Mouse (Mus musculus) liver, postnatal 0 days (tissue): ENCODE results near the gene Hps4. TPM values are rescaled to one million over a fixed set of nuclear protein-coding genes. Genes with fewer than 3 reads are reported as not detected.
A peak's percentile ranks its signal among the peaks of the same experiment; 100 is the strongest.
"Not testable (repeated sequence)": the region's sequence is repeated elsewhere in the genome, so short reads cannot be mapped to it uniquely, and the experiment has no call there.

ENCODE experiments used
- ATAC-seq: fragments of 200-750 bp; cut with Nextera tagmentation; 2 replicates; pipeline ENCODE4 v1.8.0; 2017; ENCODE audit warnings: mild to moderate bottlenecking, moderate library complexity
- DNase-seq: peaks from one replicate; pipeline ENCODE4 v3.0.0-alpha.2; 2016
- H3K27ac ChIP-seq: fragments of 300-500 bp; sonication (generic); 2 replicates; pipeline ENCODE4 v1.5.1; 2014; ENCODE audit warnings: antibody characterized with exemption, moderate library complexity, mild to moderate bottlenecking, low read depth
- H3K27me3 ChIP-seq: fragments of 300-500 bp; sonication (generic); 2 replicates; pipeline ENCODE4 v1.6.1; 2014; ENCODE audit warnings: low read length, control low read depth, mixed read lengths; ENCODE audit not compliant: insufficient read depth
- H3K36me3 ChIP-seq: fragments of 300-500 bp; sonication (generic); replicated peaks from 2 replicates; pipeline ENCODE4 v1.6.1; 2014; ENCODE audit warnings: mild to moderate bottlenecking, control low read depth, low read length, moderate library complexity, mixed read lengths; ENCODE audit not compliant: insufficient read depth
- H3K4me1 ChIP-seq: fragments of 300-500 bp; sonication (generic); 2 replicates; pipeline ENCODE4 v1.6.1; 2014; ENCODE audit warnings: antibody characterized with exemption, mild to moderate bottlenecking, control low read depth; ENCODE audit not compliant: insufficient read depth
- H3K4me2 ChIP-seq: fragments of 300-500 bp; sonication (generic); 2 replicates; pipeline ENCODE4 v1.6.1; 2014; ENCODE audit warnings: low read depth, mild to moderate bottlenecking, low read length, moderate library complexity, mixed read lengths
- H3K4me3 ChIP-seq: fragments of 300-500 bp; sonication (generic); 2 replicates; pipeline ENCODE4 v1.5.1; 2014; ENCODE audit warnings: low read depth, low read length
- H3K9ac ChIP-seq: fragments of 300-500 bp; sonication (generic); replicated peaks from 2 replicates; pipeline ENCODE4 v1.6.1; 2014; ENCODE audit warnings: mild to moderate bottlenecking, moderate library complexity
- H3K9me3 ChIP-seq: fragments of 300-500 bp; sonication (generic); 2 replicates; pipeline ENCODE4 v1.6.1; 2016; ENCODE audit warnings: mild to moderate bottlenecking, control low read depth, low read length, mixed read lengths
- CTCF ChIP-seq: sonication (generic); IDR thresholded peaks from 2 replicates; pipeline ENCODE4 v1.5.1; 2016; ENCODE audit warnings: antibody characterized with exemption, low read depth
- EP300 ChIP-seq: IDR thresholded peaks from 2 replicates; pipeline ENCODE4 v1.6.1; 2016; ENCODE audit warnings: antibody characterized with exemption, low read depth, mild to moderate bottlenecking
- WGBS: fragments of 180-500 bp; shearing (Covaris S2); extraction: QIAGEN DNeasy Blood & Tissue Kit; methylation state at CpG from one replicate; pipeline ENCODE4 v1.1.7; 2014; ENCODE audit not compliant: insufficient replicate concordance; 5-methylcytosine and 5-hydroxymethylcytosine counted together
- polyA plus RNA-seq: library from polyadenylated mRNA; unstranded; fragments of >200 nt; fragmentation: Nextera tagmentation; extraction: Ambion mirVana; gene quantifications from 2 replicates; pipeline ENCODE4 v1.2.1, GENCODE M21; 2015

The Hps4 gene
- polyA plus RNA-seq, 1 experiment from 2014 or later: 11.5 TPM

DNA sequence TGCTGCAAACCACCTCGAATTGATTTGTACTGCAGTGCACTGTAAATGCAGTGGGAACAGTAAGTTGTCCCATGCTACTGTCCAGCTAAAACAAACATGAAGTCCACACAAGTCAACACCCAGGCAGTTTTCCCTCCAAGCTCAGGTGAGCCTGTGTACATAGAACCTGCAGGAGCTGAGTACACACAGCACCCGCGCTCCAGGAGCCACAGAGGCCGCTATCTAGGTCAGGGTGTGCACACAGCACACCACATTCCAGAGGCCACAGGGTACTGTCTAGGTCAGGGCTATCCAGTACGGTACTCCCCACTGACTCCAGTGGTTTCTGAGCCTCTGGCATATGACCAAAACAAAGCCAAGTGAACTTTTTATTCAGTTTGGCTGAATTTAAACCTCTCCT lies 40.6 kb upstream of the Hps4 start:
- Histone ChIP-seq H3K36me3 (peaks cover 15% of the 10 kb centered on the region), H3K4me1 (peaks cover 47% of the 10 kb centered on the region), H3K4me2 (no peak overlapping the region), H3K9me3 (no peaks in the 10 kb centered on the region), H3K4me3 (no peak overlapping the region), H3K27me3 (no peaks in the 10 kb centered on the region), H3K9ac (no peak overlapping the region), H3K27ac (peak overlapping the region; percentile 82)
- ATAC-seq (peak; percentile 90), DNase-seq (peak; percentile 61)
- TF ChIP-seq EP300: no peak
- 62% methylated on average over 5 of the region's 5 CpGs for WGBS

DNA sequence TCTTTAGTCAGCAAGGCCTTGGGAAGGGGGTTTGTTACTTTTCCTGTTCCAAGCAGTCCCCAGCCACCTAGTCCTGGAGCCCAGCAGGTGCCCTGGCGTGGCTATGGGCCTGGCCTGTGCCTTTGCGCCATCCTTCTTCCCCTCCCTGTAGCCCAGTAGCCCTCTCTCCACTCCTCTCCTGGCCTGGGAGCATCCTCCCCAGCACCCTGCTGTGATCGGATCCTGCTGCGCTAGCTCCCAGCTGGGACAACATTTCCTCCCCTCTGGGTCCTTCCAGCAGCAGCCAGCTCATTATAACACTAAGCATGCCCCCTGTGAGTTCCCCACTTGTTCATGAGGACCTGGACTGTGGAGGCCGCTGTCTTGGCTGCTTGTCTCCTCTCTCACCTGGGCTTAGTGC lies 37.0 kb upstream of the Hps4 start:
- 84% methylated on average over 5 of the region's 5 CpGs for WGBS
- Histone ChIP-seq H3K27ac (no peak overlapping the region), H3K9ac (no peak overlapping the region), H3K36me3 (peaks cover 49% of the 10 kb centered on the region), H3K27me3 (no peaks in the 10 kb centered on the region), H3K4me1 (peaks cover 13% of the 10 kb centered on the region), H3K4me2 (no peak overlapping the region), H3K9me3 (no peaks in the 10 kb centered on the region), H3K4me3 (no peak overlapping the region)
- TF ChIP-seq EP300: no peak
- no peak for TF ChIP-seq CTCF
- DNase-seq (no peak), ATAC-seq (no peak)

DNA sequence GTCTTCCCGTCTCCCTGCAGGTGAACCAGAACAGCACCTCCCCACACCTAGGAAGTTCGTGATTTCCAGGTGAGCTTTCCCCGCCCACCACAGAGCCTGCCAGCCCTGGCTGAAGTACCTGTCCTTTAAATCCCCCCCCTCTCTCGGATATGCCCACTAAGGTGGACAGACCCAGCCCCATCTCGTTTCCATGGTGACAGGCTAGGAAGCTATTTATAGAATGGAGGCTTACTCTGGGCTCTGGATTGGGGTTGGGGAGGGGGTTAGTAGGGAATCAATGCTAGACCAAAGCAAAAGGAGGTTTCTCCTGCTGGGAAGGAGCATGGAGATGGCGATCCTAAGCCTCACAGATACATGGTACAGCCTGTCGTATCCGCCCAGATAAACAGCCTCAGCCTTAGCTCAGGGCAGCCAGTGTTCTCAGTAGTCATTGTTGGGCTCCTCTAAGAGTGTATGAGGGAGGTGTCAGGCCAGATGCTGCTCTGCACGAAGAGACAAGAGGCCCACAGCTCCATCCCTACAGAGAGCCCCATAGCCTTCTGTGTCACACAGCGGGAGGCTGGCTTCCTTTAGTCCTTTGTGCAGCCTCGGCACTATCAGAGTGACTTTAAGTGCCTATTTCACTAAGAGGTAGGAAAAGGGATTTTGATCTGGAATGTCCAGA lies 29.5 kb upstream of the Hps4 start:
- Histone ChIP-seq H3K4me3 (no peak overlapping the region), H3K9ac (no peak overlapping the region), H3K27me3 (no peaks in the 10 kb centered on the region), H3K4me1 (no peaks in the 10 kb centered on the region; the same call in 1 of the 2 replicates), H3K4me2 (no peak overlapping the region), H3K9me3 (no peaks in the 10 kb centered on the region), H3K36me3 (peaks cover 74% of the 10 kb centered on the region), H3K27ac (no peak overlapping the region)
- ATAC-seq: no peak
- WGBS: 79% methylated on average over 11 of the region's 11 CpGs
- DNase-seq: no peak
- no peak for TF ChIP-seq EP300
- no peak for TF ChIP-seq CTCF

DNA sequence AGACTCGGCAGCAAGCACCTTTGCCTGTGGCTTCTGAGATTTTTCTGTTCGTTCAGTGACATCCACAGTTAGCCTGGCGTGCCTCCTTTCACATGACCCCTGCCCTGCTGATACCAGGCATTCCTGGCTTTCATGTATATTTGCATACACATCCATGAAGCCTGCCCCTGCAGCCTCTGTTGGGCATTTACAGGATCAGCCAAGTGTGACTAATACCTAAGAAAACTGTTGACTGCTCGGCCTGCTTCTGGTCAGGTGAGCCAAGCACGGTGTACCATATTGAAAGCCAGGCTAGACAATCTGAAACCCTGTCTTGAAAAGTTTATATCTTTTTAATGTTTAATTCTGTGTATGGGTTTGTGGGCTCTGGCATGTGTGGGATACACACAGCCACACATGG lies 26.4 kb upstream of the Hps4 start:
- Histone ChIP-seq H3K4me2 (no peak overlapping the region), H3K27ac (0 out of 2 replicates have a peak overlapping the region, but pooled peaks have one; percentile 11), H3K27me3 (no peaks in the 10 kb centered on the region), H3K9ac (no peak overlapping the region), H3K36me3 (peaks cover 44% of the 10 kb centered on the region), H3K4me3 (no peak overlapping the region), H3K9me3 (no peaks in the 10 kb centered on the region), H3K4me1 (no peaks in the 10 kb centered on the region; the same call in 1 of the 2 replicates)
- no peak for DNase-seq
- ATAC-seq: no peak
- 82% methylated on average over 5 of the region's 5 CpGs for WGBS
- TF ChIP-seq EP300 (no peak), CTCF (no peak)

- H3K9me3 ChIP-seq: no peaks in the 10 kb centered on the region
- WGBS: 29% methylated on average over 5 of the region's 5 CpGs
- no peak for DNase-seq
- H3K4me3 ChIP-seq: no peak overlapping the region
- no peak overlapping the region for H3K27ac ChIP-seq
- H3K4me2 ChIP-seq: no peak overlapping the region
- peak; percentile 49 for ATAC-seq
- H3K4me1 ChIP-seq: no peaks in the 10 kb centered on the region; the same call in 1 of the 2 replicates
- H3K9ac ChIP-seq: no peak overlapping the region
- H3K27me3 ChIP-seq: no peaks in the 10 kb centered on the region
- H3K36me3 ChIP-seq: peaks cover 37% of the 10 kb centered on the region
- TF ChIP-seq EP300 (no peak), CTCF (no peak)
These were observed 25.6 kb upstream of the Hps4 start for GRCm38 (mm10) chr5:112317328-112317727.

DNA sequence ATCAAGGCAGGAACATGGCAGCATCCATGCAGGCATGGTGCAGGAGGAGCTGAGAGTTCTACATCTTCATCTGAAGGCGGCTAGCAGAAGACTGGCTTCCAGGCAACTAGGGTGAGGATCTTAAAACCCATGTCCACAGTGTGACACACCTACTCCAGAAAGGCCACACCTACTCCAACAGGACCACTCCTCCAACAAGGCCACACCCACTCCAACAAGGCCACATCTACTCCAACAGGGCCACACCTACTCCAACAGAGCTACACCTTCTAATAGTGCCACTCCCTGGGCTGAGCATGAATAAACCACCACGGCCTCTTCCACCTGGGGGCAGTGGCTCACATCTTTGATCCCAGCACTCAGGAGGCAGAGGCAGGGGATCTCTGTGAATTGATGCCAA lies 23.5 kb upstream of the Hps4 start:
- peak; percentile 69 for ATAC-seq
- not testable (repeated sequence) for H3K4me1 ChIP-seq, DNase-seq, H3K4me3 ChIP-seq, H3K27ac ChIP-seq, H3K9ac ChIP-seq, H3K4me2 ChIP-seq, H3K9me3 ChIP-seq, H3K27me3 ChIP-seq
- TF ChIP-seq CTCF: 0 out of 2 replicates have a peak, but pooled peaks have one; percentile 20
- WGBS: 55% methylated on average over 2 of the region's 2 CpGs
- H3K36me3 ChIP-seq: peaks cover 18% of the 10 kb centered on the region

- Histone ChIP-seq H3K4me2 (no peak overlapping the region), H3K36me3 (peaks cover 10% of the 10 kb centered on the region), H3K4me3 (no peak overlapping the region), H3K9ac (no peak overlapping the region), H3K27me3 (no peaks in the 10 kb centered on the region), H3K9me3 (no peaks in the 10 kb centered on the region), H3K4me1 (peaks cover 13% of the 10 kb centered on the region), H3K27ac (no peak overlapping the region)
- ATAC-seq (no peak), DNase-seq (no peak)
- 74% methylated on average over 5 of the region's 5 CpGs for WGBS
- no peak for TF ChIP-seq CTCF
- no peak for TF ChIP-seq EP300
These were observed 22.5 kb upstream of the Hps4 start for GRCm38 (mm10) chr5:112320379-112320778.
